Mouse (Mus musculus) liver, embryonic 14.5 days (tissue): ENCODE data around the gene Gm26566. TPM values are rescaled to one million over a fixed set of nuclear protein-coding genes. Genes with fewer than 3 reads are reported as not detected.
"Not testable (repeated sequence)": the region's sequence is repeated elsewhere in the genome, so short reads cannot be mapped to it uniquely, and the experiment has no call there.

Experiments used
- ATAC-seq: fragments of 200-750 bp; cut with Nextera tagmentation; 2 replicates; pipeline ENCODE4 v1.8.0; 2017; ENCODE audit warnings: moderate number of reproducible peaks, mild to moderate bottlenecking, moderate library complexity; ENCODE audit not compliant: insufficient read depth
- DNase-seq, 3 experiments: peaks; one replicate each; pipeline ENCODE4 v3.0.0-alpha.2; 2012 to 2013; ENCODE audit warnings: low read depth in 3 of 3, low spot score in 3 of 3
- H3K27ac ChIP-seq: fragments of 300-500 bp; sonication (generic); 2 replicates; pipeline ENCODE4 v1.5.1; 2014; ENCODE audit warnings: moderate library complexity, mild to moderate bottlenecking, control low read depth, inconsistent platforms
- H3K27me3 ChIP-seq: fragments of 300-500 bp; sonication (generic); 2 replicates; pipeline ENCODE4 v1.6.1; 2014; ENCODE audit warnings: mild to moderate bottlenecking, low read length, moderate library complexity; ENCODE audit not compliant: control insufficient read depth, insufficient read depth
- H3K36me3 ChIP-seq: fragments of 300-500 bp; sonication (generic); replicated peaks from 2 replicates; pipeline ENCODE4 v1.6.1; 2014; ENCODE audit warnings: low read depth; ENCODE audit not compliant: control insufficient read depth, insufficient read depth
- H3K4me1 ChIP-seq, 2 experiments: fragments of 200-500 bp in 1 of 2; fragments of 300-500 bp in 1 of 2; sonication (generic) in 1 of 2; replicated peaks; 2 replicates each; pipeline ENCODE4 v1.6.1; 2012 to 2014; ENCODE audit warnings: antibody characterized with exemption in 1 of 2, inconsistent platforms in 1 of 2, low read length in 1 of 2; ENCODE audit not compliant: control insufficient read depth in 2 of 2, insufficient read depth in 2 of 2
- H3K4me2 ChIP-seq: fragments of 300-500 bp; sonication (generic); 2 replicates; pipeline ENCODE4 v1.6.1; 2014; ENCODE audit warnings: low read depth, mild to moderate bottlenecking, control low read depth, moderate library complexity
- H3K4me3 ChIP-seq, 2 experiments: fragments of 200-500 bp in 1 of 2; fragments of 300-500 bp in 1 of 2; sonication (generic) in 1 of 2; 2 replicates each; pipeline ENCODE4 v1.5.1; 2012 to 2014; ENCODE audit warnings: low read depth in 2 of 2, low read length in 2 of 2, mild to moderate bottlenecking in 2 of 2, control low read depth in 1 of 2, inconsistent platforms in 1 of 2, moderate library complexity in 1 of 2; ENCODE audit not compliant: insufficient read depth in 1 of 2
- H3K9ac ChIP-seq: fragments of 300-500 bp; sonication (generic); replicated peaks from 2 replicates; pipeline ENCODE4 v1.6.1; 2014; ENCODE audit warnings: mild to moderate bottlenecking, control low read depth, moderate library complexity
- H3K9me3 ChIP-seq: fragments of 300-500 bp; sonication (generic); 2 replicates; pipeline ENCODE4 v1.6.1; 2016; ENCODE audit warnings: low read length, mixed read lengths; ENCODE audit not compliant: control insufficient read depth
- CTCF ChIP-seq: IDR thresholded peaks from 2 replicates; pipeline ENCODE4 v1.5.1; 2016; ENCODE audit warnings: antibody characterized with exemption, low read depth, control low read depth
- WGBS: fragments of 180-500 bp; shearing (Covaris S2); extraction: QIAGEN DNeasy Blood & Tissue Kit; methylation state at CpG from one replicate; pipeline ENCODE4 v1.1.7; 2014; ENCODE audit not compliant: insufficient replicate concordance; 5-methylcytosine and 5-hydroxymethylcytosine counted together
- polyA plus RNA-seq, 2 experiments: library from polyadenylated mRNA; depleted of rRNA in 1 of 2; stranded (reverse) in 1 of 2; unstranded in 1 of 2; fragments of >200 nt; fragmentation: Nextera tagmentation in 1 of 2; extraction: Ambion mirVana in 1 of 2; gene quantifications; 2 replicates each; pipeline versions ENCODE4 v1.2.1 to v1.2.3; 2012 to 2014

Gene Gm26566
- polyA plus RNA-seq, 2 experiments = 0.08 to 0.24 TPM

DNA sequence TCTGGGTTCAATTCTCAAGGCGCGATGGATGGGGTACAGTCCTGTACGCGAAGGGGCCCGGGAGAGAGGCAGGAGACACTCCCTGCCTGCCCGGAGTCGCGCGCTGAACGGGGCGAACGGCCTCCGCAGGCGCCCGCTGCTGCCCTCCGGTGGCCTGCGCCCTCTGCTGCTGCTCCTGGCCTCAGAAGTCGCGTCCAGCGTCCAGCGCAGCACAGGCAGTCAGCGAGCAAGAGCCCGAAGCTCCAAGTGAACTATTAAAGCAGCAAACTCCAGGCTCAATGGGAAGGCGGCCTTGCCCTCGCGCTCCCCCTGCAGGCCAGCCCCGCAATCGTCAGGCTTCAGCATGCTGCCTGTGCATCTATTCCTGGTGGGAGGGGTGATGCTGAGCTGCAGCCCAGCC lies 38.8 kb downstream of the Gm26566 start:
- not testable (repeated sequence) for H3K27me3 ChIP-seq, H3K36me3 ChIP-seq, H3K9ac ChIP-seq, H3K4me1 ChIP-seq, H3K9me3 ChIP-seq, ATAC-seq, H3K27ac ChIP-seq
- WGBS = under 1% methylated on average over 24 of the region's 28 CpGs
- DNase-seq = peak in 1 of 3 experiments; percentile 67
- Histone ChIP-seq H3K4me3 (peak overlapping the region; percentile 6 to 43; a peak in 3 of 4 replicates), H3K4me2 (peak overlapping the region; percentile 42)
- TF ChIP-seq CTCF = peak; percentile 75

DNA sequence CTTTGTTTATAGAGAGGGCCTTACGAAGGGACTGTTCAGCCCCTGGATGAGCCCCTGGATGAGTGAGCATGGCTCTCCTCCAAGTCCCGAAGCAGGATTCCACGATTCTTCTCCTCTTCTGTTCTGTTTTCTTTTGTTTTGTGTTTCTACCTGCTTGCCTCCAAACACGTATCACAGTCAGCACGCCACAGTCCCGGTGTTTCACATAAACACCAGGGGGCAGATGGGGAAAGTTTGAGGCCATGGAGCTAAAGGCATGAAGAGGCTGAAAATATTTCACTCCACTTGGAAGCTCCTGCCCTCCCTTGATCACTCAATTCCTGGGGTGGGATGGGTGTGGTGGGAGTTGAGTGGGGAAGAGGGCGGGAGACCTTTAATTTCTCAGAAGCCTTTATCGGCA lies 40.2 kb downstream of the Gm26566 start:
- not testable (repeated sequence) for H3K4me1 ChIP-seq, H3K27me3 ChIP-seq, H3K9ac ChIP-seq, H3K27ac ChIP-seq, H3K9me3 ChIP-seq, DNase-seq, H3K4me2 ChIP-seq, H3K36me3 ChIP-seq, H3K4me3 ChIP-seq, ATAC-seq
- WGBS = 58% methylated on average over 6 of the region's 8 CpGs

DNA sequence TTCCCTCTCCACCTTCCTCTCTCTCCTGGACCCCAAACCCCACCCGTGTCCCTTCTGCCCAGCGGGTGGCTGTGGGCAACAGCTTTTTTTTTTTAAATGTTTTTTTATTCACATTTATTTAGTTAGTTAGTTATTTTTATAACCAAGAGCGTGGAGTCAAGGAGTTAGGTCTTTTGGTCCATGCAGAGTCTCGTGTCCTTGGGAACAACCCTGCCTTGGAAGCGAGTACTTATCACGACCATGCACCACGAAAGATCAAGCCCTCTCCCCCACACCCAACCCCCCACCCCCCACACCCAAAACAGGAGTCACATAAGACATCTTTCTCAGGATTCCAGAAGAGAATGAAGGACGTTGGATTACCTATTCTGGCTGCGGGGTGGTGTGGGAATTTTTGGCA lies 40.7 kb downstream of the Gm26566 start:
- not testable (repeated sequence) for H3K36me3 ChIP-seq, H3K9ac ChIP-seq, H3K27ac ChIP-seq, ATAC-seq, H3K9me3 ChIP-seq, H3K4me3 ChIP-seq, H3K27me3 ChIP-seq, H3K4me2 ChIP-seq, H3K4me1 ChIP-seq, DNase-seq
- 41% methylated on average over 9 of the region's 9 CpGs for WGBS

- DNase-seq = peak in 1 of 3 experiments; percentile 52
- H3K4me1 ChIP-seq, H3K27me3 ChIP-seq, H3K9me3 ChIP-seq, ATAC-seq, H3K27ac ChIP-seq, H3K36me3 ChIP-seq, H3K9ac ChIP-seq: not testable (repeated sequence)
- TF ChIP-seq CTCF = peak; percentile 73
- Histone ChIP-seq H3K4me3 (peak overlapping the region; percentile 39 to 48), H3K4me2 (peak overlapping the region; percentile 63)
- 5% methylated on average over 23 of the region's 42 CpGs for WGBS
These were observed 41.9 kb downstream of the Gm26566 start for GRCm38 (mm10) chr4:88763384-88764018.

Other genes with a start within 250 kb of the Gm26566 start
Only the 30 nearest of the 32 such genes appear.
- gene Ifna14, start 150.0 kb upstream of the Gm26566 start, polyA plus RNA-seq (2012; rRNA removed) = not detected in 2 replicates
- not detected in 2 replicates for gene Ifna14, start 150.0 kb upstream of the Gm26566 start, polyA plus RNA-seq (2014; fragmentation: Nextera tagmentation; extraction: Ambion mirVana)
- not detected in 2 replicates for gene Ifna9, start 129.4 kb upstream of the Gm26566 start, polyA plus RNA-seq (2012; rRNA removed)
- not detected in 2 replicates for gene Ifna9, start 129.4 kb upstream of the Gm26566 start, polyA plus RNA-seq (2014; fragmentation: Nextera tagmentation; extraction: Ambion mirVana)
- gene Ifna12, start 118.4 kb upstream of the Gm26566 start, polyA plus RNA-seq (2012; rRNA removed) = not detected in 2 replicates
- not detected in 2 replicates for gene Ifna12, start 118.4 kb upstream of the Gm26566 start, polyA plus RNA-seq (2014; fragmentation: Nextera tagmentation; extraction: Ambion mirVana)
- gene C87499, start 87.4 kb upstream of the Gm26566 start, polyA plus RNA-seq (2012; rRNA removed) = not detected in 2 replicates
- not detected in 2 replicates for gene C87499, start 87.4 kb upstream of the Gm26566 start, polyA plus RNA-seq (2014; fragmentation: Nextera tagmentation; extraction: Ambion mirVana)
- gene Ifna13, start 77.3 kb upstream of the Gm26566 start, polyA plus RNA-seq (2012; rRNA removed) = not detected in 2 replicates
- gene Ifna13, start 77.3 kb upstream of the Gm26566 start, polyA plus RNA-seq (2014; fragmentation: Nextera tagmentation; extraction: Ambion mirVana) = not detected in 2 replicates
- gene Ifna16, start 44.9 kb upstream of the Gm26566 start, polyA plus RNA-seq (2012; rRNA removed) = not detected in 2 replicates
- gene Ifna16, start 44.9 kb upstream of the Gm26566 start, polyA plus RNA-seq (2014; fragmentation: Nextera tagmentation; extraction: Ambion mirVana) = not detected in 2 replicates
- not detected in 2 replicates for gene Ifna2, start 37.9 kb upstream of the Gm26566 start, polyA plus RNA-seq (2012; rRNA removed)
- not detected in 2 replicates for gene Ifna2, start 37.9 kb upstream of the Gm26566 start, polyA plus RNA-seq (2014; fragmentation: Nextera tagmentation; extraction: Ambion mirVana)
- gene Ifnab, start 30.4 kb upstream of the Gm26566 start, polyA plus RNA-seq (2012; rRNA removed) = not detected in 2 replicates
- not detected in 2 replicates for gene Ifnab, start 30.4 kb upstream of the Gm26566 start, polyA plus RNA-seq (2014; fragmentation: Nextera tagmentation; extraction: Ambion mirVana)
- 6.4 and 9.1 TPM in 2 replicates for gene Klhl9, start 660 bp downstream of the Gm26566 start, polyA plus RNA-seq (2012; rRNA removed)
- gene Klhl9, start 660 bp downstream of the Gm26566 start, polyA plus RNA-seq (2014; fragmentation: Nextera tagmentation; extraction: Ambion mirVana) = 26.5 and 28.1 TPM in 2 replicates
- not detected in 2 replicates for gene Gm13271, start 33.1 kb downstream of the Gm26566 start, polyA plus RNA-seq (2012; rRNA removed)
- gene Gm13271, start 33.1 kb downstream of the Gm26566 start, polyA plus RNA-seq (2014; fragmentation: Nextera tagmentation; extraction: Ambion mirVana) = not detected in 2 replicates
- 0.02 TPM in 1 of 2 replicates, not detected in the other for gene Gm13283, start 38.3 kb downstream of the Gm26566 start, polyA plus RNA-seq (2012; rRNA removed)
- gene Gm13283, start 38.3 kb downstream of the Gm26566 start, polyA plus RNA-seq (2014; fragmentation: Nextera tagmentation; extraction: Ambion mirVana) = 0.15 TPM in 1 of 2 replicates, not detected in the other
- gene Gm13290, start 52.0 kb downstream of the Gm26566 start, polyA plus RNA-seq (2012; rRNA removed) = not detected in 2 replicates
- 0.14 TPM in 1 of 2 replicates, not detected in the other for gene Gm13290, start 52.0 kb downstream of the Gm26566 start, polyA plus RNA-seq (2014; fragmentation: Nextera tagmentation; extraction: Ambion mirVana)
- gene Gm13289, start 55.1 kb downstream of the Gm26566 start, polyA plus RNA-seq (2012; rRNA removed) = not detected in 2 replicates
- not detected in 2 replicates for gene Gm13289, start 55.1 kb downstream of the Gm26566 start, polyA plus RNA-seq (2014; fragmentation: Nextera tagmentation; extraction: Ambion mirVana)
- gene Gm13272, start 58.0 kb downstream of the Gm26566 start, polyA plus RNA-seq (2012; rRNA removed) = not detected in 2 replicates
- gene Gm13272, start 58.0 kb downstream of the Gm26566 start, polyA plus RNA-seq (2014; fragmentation: Nextera tagmentation; extraction: Ambion mirVana) = not detected in 2 replicates
- not detected in 2 replicates for gene Ifnz, start 60.3 kb downstream of the Gm26566 start, polyA plus RNA-seq (2012; rRNA removed)
- gene Ifnz, start 60.3 kb downstream of the Gm26566 start, polyA plus RNA-seq (2014; fragmentation: Nextera tagmentation; extraction: Ambion mirVana) = not detected in 2 replicates
- not detected in 2 replicates for gene Gm13276, start 63.9 kb downstream of the Gm26566 start, polyA plus RNA-seq (2012; rRNA removed)
- not detected in 2 replicates for gene Gm13276, start 63.9 kb downstream of the Gm26566 start, polyA plus RNA-seq (2014; fragmentation: Nextera tagmentation; extraction: Ambion mirVana)
- gene Gm13277, start 66.8 kb downstream of the Gm26566 start, polyA plus RNA-seq (2012; rRNA removed) = not detected in 2 replicates
- gene Gm13277, start 66.8 kb downstream of the Gm26566 start, polyA plus RNA-seq (2014; fragmentation: Nextera tagmentation; extraction: Ambion mirVana) = not detected in 2 replicates
- not detected in 2 replicates for gene Gm13278, start 69.7 kb downstream of the Gm26566 start, polyA plus RNA-seq (2012; rRNA removed)
- not detected in 2 replicates for gene Gm13278, start 69.7 kb downstream of the Gm26566 start, polyA plus RNA-seq (2014; fragmentation: Nextera tagmentation; extraction: Ambion mirVana)
- not detected in 2 replicates for gene Gm13275, start 72.7 kb downstream of the Gm26566 start, polyA plus RNA-seq (2012; rRNA removed)
- not detected in 2 replicates for gene Gm13275, start 72.7 kb downstream of the Gm26566 start, polyA plus RNA-seq (2014; fragmentation: Nextera tagmentation; extraction: Ambion mirVana)
- gene Gm13279, start 75.6 kb downstream of the Gm26566 start, polyA plus RNA-seq (2012; rRNA removed) = not detected in 2 replicates
- not detected in 2 replicates for gene Gm13279, start 75.6 kb downstream of the Gm26566 start, polyA plus RNA-seq (2014; fragmentation: Nextera tagmentation; extraction: Ambion mirVana)
- not detected in 2 replicates for gene Gm13285, start 77.9 kb downstream of the Gm26566 start, polyA plus RNA-seq (2012; rRNA removed)
- 0.14 TPM in 1 of 2 replicates, not detected in the other for gene Gm13285, start 77.9 kb downstream of the Gm26566 start, polyA plus RNA-seq (2014; fragmentation: Nextera tagmentation; extraction: Ambion mirVana)
- gene Gm13287, start 81.4 kb downstream of the Gm26566 start, polyA plus RNA-seq (2012; rRNA removed) = not detected in 2 replicates
- not detected in 2 replicates for gene Gm13287, start 81.4 kb downstream of the Gm26566 start, polyA plus RNA-seq (2014; fragmentation: Nextera tagmentation; extraction: Ambion mirVana)
- not detected in 2 replicates for gene Gm13288, start 83.7 kb downstream of the Gm26566 start, polyA plus RNA-seq (2012; rRNA removed)
- gene Gm13288, start 83.7 kb downstream of the Gm26566 start, polyA plus RNA-seq (2014; fragmentation: Nextera tagmentation; extraction: Ambion mirVana) = not detected in 2 replicates
- not detected in 2 replicates for gene Ifna7, start 94.4 kb downstream of the Gm26566 start, polyA plus RNA-seq (2012; rRNA removed)
- gene Ifna7, start 94.4 kb downstream of the Gm26566 start, polyA plus RNA-seq (2014; fragmentation: Nextera tagmentation; extraction: Ambion mirVana) = not detected in 2 replicates
- gene Ifna11, start 98.2 kb downstream of the Gm26566 start, polyA plus RNA-seq (2012; rRNA removed) = not detected in 2 replicates
- gene Ifna11, start 98.2 kb downstream of the Gm26566 start, polyA plus RNA-seq (2014; fragmentation: Nextera tagmentation; extraction: Ambion mirVana) = not detected in 2 replicates
- not detected in 2 replicates for gene Ifna6, start 105.6 kb downstream of the Gm26566 start, polyA plus RNA-seq (2012; rRNA removed)
- gene Ifna6, start 105.6 kb downstream of the Gm26566 start, polyA plus RNA-seq (2014; fragmentation: Nextera tagmentation; extraction: Ambion mirVana) = not detected in 2 replicates
- gene Ifna5, start 113.7 kb downstream of the Gm26566 start, polyA plus RNA-seq (2012; rRNA removed) = not detected in 2 replicates
- not detected in 2 replicates for gene Ifna5, start 113.7 kb downstream of the Gm26566 start, polyA plus RNA-seq (2014; fragmentation: Nextera tagmentation; extraction: Ambion mirVana)
- not detected in 2 replicates for gene Ifna4, start 120.1 kb downstream of the Gm26566 start, polyA plus RNA-seq (2012; rRNA removed)
- gene Ifna4, start 120.1 kb downstream of the Gm26566 start, polyA plus RNA-seq (2014; fragmentation: Nextera tagmentation; extraction: Ambion mirVana) = not detected in 2 replicates
- not detected in 2 replicates for gene Ifna1, start 128.3 kb downstream of the Gm26566 start, polyA plus RNA-seq (2012; rRNA removed)
- not detected in 2 replicates for gene Ifna1, start 128.3 kb downstream of the Gm26566 start, polyA plus RNA-seq (2014; fragmentation: Nextera tagmentation; extraction: Ambion mirVana)
- gene Ifne, start 158.4 kb downstream of the Gm26566 start, polyA plus RNA-seq (2012; rRNA removed) = not detected in 2 replicates
- gene Ifne, start 158.4 kb downstream of the Gm26566 start, polyA plus RNA-seq (2014; fragmentation: Nextera tagmentation; extraction: Ambion mirVana) = not detected in 2 replicates